Mouse (Mus musculus) spleen, postnatal 4 days (tissue): ENCODE measurements around the gene Rpp38.

Experiments used
- DNase-seq, 2 experiments: peaks; one replicate each; pipeline ENCODE4 v3.0.0; 2022; ENCODE audit warnings: low spot score in 2 of 2

Rpp38 gene

DNA sequence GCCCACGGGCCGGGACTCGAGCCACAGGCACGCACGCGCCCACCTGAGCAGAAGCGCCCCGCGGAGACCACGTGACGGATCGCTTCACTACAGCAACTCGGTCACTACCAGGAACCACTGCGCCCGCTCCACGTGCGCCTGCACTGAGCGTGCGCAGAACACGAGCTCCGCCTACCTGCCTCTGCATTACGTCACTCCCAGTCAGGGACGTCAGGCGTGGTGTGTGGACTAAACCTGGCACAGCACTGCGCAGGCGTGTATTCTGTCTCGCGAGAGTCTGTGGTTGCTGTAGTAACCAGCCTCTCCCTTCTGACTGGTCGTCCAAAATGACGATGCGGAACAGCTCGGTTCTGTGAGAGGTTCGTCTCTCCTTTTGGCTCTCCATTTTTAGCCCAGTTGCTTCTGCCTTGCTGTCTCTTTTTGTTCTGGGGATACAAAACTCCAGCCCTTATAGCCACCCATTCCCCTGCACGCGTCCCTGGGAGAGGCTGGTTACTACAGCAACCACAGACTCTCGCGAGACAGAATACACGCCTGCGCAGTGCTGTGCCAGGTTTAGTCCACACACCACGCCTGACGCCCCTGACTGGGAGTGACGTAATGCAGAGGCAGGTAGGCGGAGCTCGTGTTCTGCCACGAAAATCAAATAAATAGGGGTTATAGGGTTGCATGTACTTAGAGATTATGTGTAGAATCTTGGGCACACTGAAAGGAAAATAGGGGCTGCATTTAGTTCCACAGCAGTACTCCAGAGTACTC is at the start of gene Rpp38:
Gene Rpp38, minus strand, starts transcription at position 160 of the 759 bp plus-strand sequence.
- DNase-seq: peak; percentile 95

DNA sequence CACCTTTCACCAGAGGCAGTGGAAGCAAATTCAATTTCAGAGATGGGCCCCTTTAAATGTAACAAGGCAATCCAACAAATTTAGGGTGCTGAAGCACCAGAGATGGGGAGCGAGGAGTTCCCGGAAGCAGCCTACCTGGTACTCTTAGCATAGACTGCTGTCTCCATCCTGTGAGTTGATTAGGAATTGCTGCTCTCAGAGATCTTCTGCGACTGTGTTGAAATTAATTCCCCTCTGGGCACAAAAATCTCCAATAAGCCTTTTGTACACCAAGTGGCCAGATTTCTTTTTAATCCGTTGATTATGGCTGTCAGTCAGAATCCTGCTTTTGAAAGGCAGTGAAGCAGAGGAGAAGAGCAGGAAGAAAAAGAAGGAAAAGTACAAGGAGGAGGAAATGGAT is 32.7 kb upstream of the Rpp38 start:
- DNase-seq: no peak

DNA sequence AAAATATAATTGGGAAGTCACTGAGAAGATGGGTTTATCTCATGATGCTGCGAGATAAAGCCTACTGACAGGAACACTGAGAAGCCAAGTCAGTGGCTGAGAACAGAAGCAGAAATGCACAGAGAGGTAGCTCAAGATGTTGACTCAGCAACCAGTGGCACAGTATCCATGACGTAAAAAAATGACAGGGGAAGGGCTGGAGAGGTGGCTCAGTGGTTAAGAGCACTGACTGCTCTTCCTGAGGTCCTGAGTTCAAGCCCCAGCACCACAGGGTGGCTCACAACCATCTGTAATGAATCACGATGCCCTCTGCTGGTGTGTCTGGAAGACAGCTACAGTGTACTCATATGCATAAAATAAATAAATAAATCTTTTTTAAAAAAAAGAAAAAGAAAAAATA is 28.6 kb upstream of the Rpp38 start:
- DNase-seq: no peak

DNA sequence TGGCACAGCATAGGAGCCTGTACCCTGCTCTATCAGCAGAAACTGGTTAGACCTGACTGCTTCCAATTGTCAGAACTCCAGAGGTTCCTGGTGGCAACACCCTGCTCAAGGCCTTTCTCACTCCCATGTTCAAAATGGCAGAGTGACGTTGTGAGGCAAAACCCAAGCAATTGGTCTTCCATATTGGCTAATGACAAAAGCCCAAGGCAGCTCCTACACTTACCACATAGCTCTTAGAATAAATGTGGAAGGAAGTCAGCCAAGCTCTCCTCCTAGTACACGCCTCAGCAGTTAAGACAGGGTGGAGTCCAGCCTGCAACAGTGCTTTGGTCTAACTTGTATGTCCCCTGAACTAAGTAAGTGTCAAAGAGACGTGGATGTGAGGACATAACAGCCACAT is 25.4 kb upstream of the Rpp38 start:
- no peak for DNase-seq

DNA sequence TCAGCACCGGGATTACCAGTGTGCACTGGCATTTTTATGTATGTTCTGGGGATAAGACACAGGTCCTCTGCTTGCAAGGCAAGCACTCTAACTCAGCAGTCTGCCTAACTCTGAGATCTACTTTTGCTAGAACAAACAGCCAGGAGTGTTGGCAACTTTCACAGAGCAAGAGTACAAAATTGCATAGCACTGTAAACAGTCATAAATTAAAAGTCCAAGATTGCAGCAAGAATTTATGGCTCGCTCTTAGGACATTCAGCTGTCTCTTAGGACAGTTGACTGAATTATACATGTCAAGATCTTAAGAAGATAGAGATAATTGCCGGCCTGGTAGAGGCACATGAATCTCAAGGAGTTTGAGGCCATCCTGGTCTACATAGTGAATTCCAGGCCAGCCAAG is 23.9 kb upstream of the Rpp38 start:
- no peak for DNase-seq

DNA sequence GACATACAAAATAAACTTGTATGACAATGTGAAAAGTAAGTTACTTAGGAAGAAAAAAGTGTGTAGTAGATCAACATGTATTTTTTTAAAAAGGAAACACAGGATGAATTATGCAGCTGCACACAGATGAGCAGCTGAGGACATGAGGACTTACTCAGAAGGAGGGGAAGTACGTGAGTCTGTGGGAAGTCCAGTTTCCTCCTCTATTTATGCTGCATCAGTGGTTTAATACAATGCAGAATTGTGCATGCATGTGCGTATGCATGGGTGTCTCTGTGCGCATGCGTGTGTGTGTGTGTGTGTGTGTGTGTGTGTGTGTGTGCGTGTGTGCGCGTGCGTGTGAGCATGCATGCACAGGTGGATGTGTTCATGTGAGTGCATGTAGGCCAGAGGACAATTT is 23.4 kb upstream of the Rpp38 start:
- no peak for DNase-seq

DNA sequence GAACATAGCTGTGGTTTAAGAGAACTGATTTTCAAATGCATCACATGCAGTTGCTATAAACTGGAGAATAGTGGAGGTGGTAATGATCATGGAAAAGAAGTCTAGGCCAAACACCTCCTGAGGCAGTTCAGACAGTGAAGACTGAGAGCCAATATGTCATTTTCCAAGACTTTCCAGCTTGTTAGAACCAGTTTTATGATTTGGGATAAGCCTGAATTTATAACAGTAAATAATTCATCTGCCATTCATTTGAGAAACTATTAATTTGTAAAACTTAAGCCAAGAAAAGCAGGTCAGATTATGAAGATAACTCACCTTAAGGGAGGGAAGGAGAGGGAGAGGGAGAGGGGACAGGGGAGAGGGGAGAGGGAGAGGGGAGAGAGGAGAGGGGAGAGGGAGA is 20.7 kb upstream of the Rpp38 start:
- no peak for DNase-seq

DNA sequence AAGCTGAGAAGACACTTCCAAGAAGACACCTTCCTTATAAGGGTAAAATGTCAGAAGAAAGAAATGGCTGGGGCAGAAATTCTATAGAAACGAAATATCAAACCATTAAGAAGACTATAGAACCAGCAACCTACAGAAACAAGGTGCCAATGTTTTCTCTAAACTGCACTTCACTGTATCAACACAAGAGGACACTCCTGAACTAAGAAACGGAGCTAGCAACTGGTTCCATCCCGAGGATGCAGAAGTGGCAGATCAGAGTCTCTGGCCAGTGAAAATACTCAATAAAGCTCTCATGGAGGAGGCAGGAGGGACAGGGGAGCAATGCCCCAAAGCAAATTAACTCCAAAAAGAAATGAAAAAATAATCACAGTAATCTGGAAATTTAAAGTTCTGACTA is 16.5 kb upstream of the Rpp38 start:
- DNase-seq: no peak

DNA sequence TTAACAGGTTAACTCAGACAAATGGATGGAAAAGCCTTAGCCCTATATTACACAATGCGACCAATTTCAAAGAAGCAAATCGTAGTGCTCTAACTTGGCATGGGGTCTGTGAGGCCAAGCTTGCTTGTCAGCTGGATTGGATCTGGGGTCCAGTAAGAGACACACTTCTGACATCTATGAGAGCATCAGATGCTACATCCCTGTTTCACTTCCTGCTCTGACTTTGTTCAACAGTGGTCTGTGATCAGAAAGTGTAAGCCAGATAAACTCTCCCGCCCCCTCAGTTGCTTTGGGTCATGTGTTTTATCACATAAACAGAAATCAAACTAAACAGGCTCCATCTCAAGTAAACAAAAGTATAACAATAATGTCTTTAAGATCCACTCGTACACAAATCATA is 16.0 kb upstream of the Rpp38 start:
- DNase-seq: no peak

DNA sequence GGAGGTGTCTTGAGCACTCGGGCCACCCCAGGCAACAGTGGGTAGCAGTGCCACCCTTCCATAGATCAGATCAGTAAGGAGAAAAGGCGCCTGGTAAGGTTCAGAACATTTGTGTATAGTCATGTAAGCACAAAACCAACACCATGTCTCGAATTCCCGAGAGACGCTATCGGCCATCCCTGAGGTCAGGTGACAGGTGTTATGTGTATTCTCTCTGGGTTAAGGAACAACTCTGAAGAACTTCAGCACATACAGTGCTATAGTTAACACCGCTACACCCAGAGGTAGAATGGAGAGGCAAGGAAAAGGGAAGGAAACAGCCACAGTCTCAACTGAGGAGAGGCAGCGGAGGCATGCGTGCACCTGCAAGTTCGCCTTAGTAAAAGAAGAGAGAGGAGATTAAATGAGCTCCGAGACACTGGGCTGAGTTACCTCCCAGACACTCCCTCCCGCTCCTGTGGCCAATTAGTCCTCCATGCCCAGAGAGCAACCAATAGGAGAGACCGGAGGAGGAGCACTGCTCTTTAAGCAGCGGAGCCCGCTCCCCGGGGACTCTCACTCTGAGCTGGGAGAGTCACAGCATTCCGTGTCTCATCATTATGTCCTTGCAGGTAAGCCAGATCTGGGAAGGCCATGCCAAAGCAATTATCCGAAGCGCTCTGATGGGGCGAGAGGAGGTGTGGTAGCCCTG is 3.3 kb upstream of the Rpp38 start, which contains the start of gene Acbd7:
Gene Acbd7, plus strand, starts transcription at position 558 of the 691 bp plus-strand sequence.
- DNase-seq: peak; percentile 59 to 79

DNA sequence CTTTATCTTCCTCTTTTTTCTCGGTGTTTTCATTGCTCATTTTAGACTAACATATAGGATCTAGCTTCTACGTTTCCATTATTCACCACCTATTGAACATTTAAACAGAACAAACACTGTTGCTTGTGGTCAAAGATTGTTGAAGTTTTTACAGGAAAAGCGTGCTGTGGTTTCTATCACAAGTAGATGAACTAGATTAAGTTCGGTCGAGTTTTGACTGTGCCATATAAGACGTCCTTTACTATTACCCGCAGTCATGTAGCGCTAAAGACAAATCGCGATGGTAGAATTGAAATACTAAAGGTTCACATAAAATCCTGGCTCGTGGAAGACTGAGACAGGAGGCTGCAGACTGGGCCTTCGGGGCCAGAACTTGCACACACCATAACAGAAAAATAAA is 1.3 kb upstream of the Rpp38 start:
- DNase-seq: no peak

DNA sequence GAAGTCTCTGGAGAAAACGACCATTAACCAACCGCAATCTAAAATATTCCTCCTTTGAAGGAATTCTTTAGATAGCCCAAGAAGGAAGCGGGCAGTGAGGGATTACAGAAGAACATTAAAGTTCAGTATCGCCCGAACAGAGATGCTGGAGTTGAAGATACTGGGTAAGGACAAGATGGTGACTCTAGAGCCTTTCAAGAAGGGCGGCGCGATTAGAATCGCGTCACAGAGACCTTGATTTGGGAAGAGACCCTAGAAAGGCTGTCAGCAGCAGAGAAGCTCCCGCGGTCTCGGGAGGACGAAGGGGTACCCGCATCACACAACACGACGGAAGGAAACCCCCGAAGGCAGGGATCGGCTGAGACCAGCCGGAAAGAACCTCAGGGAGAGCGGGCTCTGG is 387 bp downstream of the Rpp38 start:
- no peak for DNase-seq

DNA sequence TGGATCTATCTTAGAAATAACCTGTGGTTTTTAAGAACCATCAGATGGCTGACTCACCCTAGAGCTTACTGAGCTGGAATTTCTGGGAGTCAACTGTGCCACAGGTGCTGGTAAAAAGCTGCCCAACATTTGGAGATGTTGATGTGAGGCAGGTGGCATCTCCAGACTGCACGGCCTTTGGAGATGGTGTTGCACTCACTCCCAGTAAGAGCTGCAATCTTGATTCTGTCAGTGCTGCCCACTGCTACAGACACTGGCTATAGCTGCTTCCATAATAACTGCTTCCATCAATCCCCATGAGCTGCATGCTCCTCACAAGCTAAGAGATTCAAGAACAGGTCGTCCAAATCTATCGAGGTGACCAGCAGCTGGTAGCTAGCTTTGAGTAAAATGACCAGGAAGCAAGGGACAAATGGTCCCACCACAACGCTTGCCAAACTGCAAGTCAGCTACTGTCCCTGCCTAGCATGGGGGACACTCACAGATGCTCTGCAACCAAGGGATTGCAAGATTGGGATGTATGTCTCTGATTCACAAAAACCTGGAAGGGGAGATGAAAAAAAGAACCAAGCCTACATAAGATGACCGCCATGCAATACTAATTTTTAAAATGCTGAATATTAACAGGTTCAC is 1.3 kb downstream of the Rpp38 start:
- DNase-seq: no peak

DNA sequence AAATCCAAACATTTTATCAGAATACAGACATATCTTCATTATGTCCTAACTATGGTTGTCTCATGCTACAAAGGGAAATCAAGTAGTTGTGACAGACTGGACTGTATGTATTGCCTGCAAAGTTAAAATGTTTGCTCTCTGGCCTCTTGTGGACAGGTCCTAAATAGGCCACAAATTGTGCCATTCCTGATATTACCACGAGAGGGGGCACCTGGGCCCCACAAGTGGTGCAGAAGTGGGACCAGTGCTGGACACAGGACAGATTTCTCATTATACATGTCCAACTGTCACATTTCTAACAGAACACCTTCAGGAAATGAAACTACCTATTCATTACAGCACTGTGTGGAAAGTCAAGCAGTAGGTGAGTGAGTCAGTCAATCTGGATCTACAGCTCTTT is 5.1 kb downstream of the Rpp38 start:
- peak; percentile 60 to 79 for DNase-seq

DNA sequence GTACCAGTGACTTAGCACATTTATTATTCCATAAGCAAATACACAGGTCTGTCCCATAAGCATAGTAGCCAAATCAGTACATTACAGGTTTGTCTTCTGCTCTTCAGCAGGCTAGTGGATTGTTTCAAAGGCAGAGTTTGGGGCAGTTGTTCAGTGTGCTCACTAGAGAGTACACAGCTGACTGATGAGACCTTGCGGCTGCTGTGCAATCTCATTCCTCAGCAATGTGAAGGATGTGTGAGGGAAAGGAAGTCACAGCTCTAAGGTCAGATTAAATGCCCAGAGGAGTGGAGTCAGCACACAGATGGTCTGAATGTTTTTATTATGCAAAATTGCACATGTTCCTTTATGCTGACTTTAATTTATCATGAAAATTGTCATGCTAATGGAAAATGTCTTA is 5.9 kb downstream of the Rpp38 start:
- DNase-seq: no peak

DNA sequence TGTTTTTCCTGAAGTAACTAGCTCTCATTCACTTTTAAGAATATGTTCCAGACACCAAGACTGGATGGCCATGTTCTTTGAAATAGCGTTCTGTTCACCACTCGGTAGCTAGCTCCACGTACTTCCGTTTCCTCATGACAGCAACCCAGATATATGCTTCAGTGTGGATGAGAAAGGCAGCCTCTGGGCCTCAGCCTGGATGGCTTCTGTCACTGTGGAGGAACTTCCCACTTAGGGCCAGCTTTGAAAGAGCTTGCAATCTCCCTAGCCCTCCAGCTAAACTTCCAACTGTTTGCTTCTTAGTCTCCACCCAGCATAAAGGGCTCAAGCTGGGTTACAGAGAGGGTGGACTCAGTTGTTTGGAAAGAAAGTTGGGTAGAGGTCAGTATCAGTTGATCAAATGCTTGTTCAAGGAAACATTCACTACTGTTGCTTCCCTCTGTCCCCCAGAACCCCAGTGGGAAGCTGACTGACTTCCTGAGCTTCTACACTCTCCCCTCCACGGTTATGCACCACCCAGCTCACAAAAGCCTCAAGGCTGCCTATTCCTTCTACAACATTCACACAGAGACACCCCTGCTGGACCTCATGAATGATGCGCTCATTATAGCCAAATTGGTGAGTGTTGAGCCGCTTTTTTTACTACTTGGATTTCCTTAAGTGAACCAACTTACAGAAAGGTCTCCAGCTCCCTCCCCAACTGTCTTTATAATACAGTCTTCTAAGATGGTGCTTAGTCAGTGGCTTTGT is 7.9 kb downstream of the Rpp38 start:
- no peak for DNase-seq

DNA sequence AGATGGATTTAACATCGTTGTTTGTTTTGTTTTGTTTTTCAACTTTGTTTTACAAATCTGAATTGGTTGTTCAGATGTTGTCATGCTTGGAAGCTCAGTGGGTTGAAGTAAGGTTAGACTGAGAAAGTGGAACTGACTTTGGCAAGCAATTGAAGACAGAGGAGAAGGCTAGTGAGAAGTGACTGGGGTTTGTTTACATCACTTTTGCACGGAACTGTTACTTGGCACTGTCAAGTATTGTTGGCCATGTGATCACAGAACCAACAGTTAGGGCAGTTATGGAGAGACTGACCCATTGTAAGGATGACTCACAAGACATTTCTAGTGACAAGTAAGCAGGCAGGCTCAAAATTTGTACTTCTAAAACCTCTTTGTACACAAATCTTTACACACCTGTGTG is 9.3 kb downstream of the Rpp38 start:
- no peak for DNase-seq

DNA sequence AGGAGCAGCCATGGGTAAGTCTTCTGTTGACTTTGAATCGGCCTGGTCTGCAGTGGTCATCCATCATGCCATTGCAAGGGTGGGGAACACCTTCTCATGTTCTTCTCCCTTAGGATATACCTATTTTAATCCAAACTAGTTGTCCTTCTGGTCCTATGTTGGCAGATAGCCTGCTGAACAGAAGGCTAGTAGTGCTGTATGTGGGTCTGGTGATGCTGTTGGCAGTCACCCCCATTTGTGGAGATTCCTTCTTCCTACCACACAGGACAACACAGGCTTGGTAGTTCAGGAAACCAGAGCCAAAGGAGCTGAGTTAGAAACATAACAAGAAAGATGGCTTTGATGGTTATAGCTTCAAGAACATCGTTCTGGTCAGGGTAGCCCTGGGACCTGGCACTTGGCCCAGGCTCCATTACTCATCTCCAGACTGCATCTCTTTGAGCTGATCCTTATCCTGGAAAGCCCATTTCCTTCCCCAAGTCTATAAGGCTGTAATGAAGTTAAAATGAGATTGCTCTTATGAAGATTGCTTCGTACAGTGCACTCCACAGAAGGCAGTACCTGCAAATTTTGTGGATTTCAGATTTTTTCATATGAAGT is 26.9 kb downstream of the Rpp38 start:
- DNase-seq: no peak

DNA sequence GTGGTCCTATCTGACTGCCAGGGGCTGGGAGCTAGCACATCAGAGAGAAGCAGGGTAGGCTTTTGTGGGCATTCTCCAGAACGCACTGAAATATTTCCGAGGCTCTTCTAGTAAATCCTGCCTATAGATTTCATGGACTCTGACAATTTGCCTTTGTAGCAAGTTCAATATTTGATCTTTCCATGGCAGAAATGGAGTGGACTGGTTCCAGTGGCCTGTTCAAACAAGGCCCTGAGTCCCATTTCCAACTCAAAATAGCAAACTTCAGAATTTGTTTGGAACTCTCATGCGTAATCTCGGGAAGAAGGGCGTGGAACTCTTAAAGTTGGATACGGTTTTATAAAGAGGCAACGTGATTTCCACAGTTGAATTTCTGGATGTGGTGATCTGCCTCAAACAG is 36.6 kb downstream of the Rpp38 start:
- no peak for DNase-seq

DNA sequence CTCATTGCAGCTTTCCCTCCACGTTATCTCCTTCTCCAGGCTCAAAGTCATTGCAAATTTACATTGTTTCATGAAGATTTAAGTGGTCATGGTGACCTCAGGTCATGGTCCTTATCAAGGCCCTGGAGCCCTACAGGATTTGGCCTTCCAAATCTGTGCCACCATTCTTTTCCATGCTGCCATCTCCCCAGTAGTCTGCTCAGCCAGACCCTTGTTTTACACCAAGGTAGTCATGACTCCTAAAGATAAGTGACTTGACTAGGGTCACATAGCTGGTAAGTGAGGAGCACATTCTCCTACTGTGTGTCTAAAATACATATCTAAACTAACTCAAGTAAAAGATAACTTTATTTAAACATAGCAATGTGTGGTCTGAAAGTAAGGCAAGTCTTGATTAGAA is 40.3 kb downstream of the Rpp38 start:
- DNase-seq: no peak

DNA sequence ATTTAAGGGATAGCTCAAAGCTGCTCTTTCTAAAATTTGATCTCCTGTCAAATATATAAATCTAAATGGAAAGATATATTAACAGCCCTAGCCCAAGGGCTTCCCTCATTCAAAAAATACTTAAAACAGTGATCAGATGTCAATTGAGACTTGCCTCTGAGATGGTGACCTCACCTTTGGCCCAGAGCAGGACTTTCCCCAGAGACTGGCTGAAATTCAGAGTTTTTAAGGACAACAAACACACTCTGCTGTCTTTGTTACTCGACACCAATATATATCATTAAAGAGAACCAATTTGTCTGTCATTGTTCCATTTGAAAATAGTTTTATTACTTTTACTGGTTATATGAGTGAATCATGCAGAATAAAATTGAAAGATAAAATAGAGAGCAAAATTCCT is 42.9 kb downstream of the Rpp38 start:
- no peak for DNase-seq

DNA sequence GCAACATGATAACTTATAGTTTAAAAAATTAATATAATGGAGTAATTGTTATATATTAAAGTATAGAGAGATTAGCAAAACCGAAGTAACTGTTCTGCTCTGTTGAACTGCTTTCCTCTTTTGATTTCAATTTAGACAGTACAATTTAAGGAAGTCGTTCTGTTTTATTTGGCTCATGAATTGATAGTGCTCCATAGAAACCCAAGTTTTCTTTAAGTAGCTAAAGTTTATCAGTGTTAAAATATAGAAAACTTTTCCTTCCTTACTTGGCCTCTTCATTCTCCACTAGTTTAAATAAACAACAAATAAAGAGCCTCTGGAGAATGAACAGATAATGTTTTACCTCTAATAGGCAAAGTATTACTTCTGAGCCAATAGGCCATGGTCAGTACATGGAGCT is 46.2 kb downstream of the Rpp38 start:
- DNase-seq: no peak
